Mouse (Mus musculus) intestine, embryonic 16.5 days (tissue): ENCODE results near the gene Serinc2. TPM values are rescaled to one million over a fixed set of nuclear protein-coding genes. Genes with fewer than 3 reads are reported as not detected.

ENCODE experiments used
- ATAC-seq: fragments of 200-750 bp; cut with Nextera tagmentation; 2 replicates; pipeline ENCODE4 v1.8.0; 2017; ENCODE audit warnings: moderate TSS enrichment, moderate library complexity
- H3K27ac ChIP-seq: fragments of 300-500 bp; sonication (generic); 2 replicates; pipeline ENCODE4 v1.5.1; 2014; ENCODE audit warnings: mild to moderate bottlenecking, low read length
- H3K27me3 ChIP-seq: fragments of 300-500 bp; sonication (generic); replicated peaks from 2 replicates; pipeline ENCODE4 v1.6.1; 2014; ENCODE audit warnings: low read length, control low read depth, mixed read lengths; ENCODE audit not compliant: control insufficient read depth, insufficient read depth
- H3K36me3 ChIP-seq: fragments of 300-500 bp; sonication (generic); 2 replicates; pipeline ENCODE4 v1.6.1; 2014; ENCODE audit warnings: low read length, control low read depth; ENCODE audit not compliant: control insufficient read depth, insufficient read depth
- H3K4me1 ChIP-seq: fragments of 300-500 bp; sonication (generic); 2 replicates; pipeline ENCODE4 v1.6.1; 2014; ENCODE audit warnings: low read length, control low read depth, mixed read lengths; ENCODE audit not compliant: control insufficient read depth, insufficient read depth
- H3K4me2 ChIP-seq: fragments of 300-500 bp; sonication (generic); 2 replicates; pipeline ENCODE4 v1.6.1; 2014; ENCODE audit warnings: low read depth, low read length, control low read depth
- H3K4me3 ChIP-seq: fragments of 300-500 bp; sonication (generic); 2 replicates; pipeline ENCODE4 v1.5.1; 2014; ENCODE audit warnings: mild to moderate bottlenecking, low read length
- H3K9ac ChIP-seq: fragments of 300-500 bp; sonication (generic); 2 replicates; pipeline ENCODE4 v1.6.1; 2014; ENCODE audit warnings: low read depth, low read length
- H3K9me3 ChIP-seq: fragments of 300-500 bp; sonication (generic); 2 replicates; pipeline ENCODE4 v1.6.1; 2016; ENCODE audit warnings: low read length, control low read depth; ENCODE audit not compliant: control insufficient read depth
- WGBS: fragments of 180-500 bp; shearing (Covaris S2); extraction: QIAGEN DNeasy Blood & Tissue Kit; methylation state at CpG from one replicate; pipeline ENCODE4 v1.1.7; 2014; 5-methylcytosine and 5-hydroxymethylcytosine counted together
- polyA plus RNA-seq: library from polyadenylated mRNA; unstranded; fragments of >200 nt; fragmentation: Nextera tagmentation; extraction: Ambion mirVana; gene quantifications from 2 replicates; pipeline ENCODE4 v1.2.1, GENCODE M21; 2015

Serinc2 gene
- polyA plus RNA-seq, 1 experiment from 2014 or later = 22.8 TPM

GRCm38 (mm10) chr4:130302285-130302870 is 23.4 kb upstream of the Serinc2 start:
- Histone ChIP-seq H3K27me3 (0 out of 2 replicates have a peak, but pooled peaks cover under 1% of the 10 kb centered on the region), H3K9me3 (no peaks in the 10 kb centered on the region), H3K4me2 (no peak overlapping the region), H3K27ac (no peak overlapping the region), H3K4me3 (no peak overlapping the region), H3K36me3 (no peaks in the 10 kb centered on the region), H3K4me1 (peaks cover 4% of the 10 kb centered on the region; the same call in 1 of the 2 replicates), H3K9ac (no peak overlapping the region)
- ATAC-seq = no peak
- 47% methylated on average over 12 of the region's 12 CpGs for WGBS

GRCm38 (mm10) chr4:130299629-130300018 is 20.6 kb upstream of the Serinc2 start:
- Histone ChIP-seq H3K4me1 (peaks cover 11% of the 10 kb centered on the region; the same call in 1 of the 2 replicates), H3K4me2 (no peak overlapping the region), H3K9ac (no peak overlapping the region), H3K36me3 (no peaks in the 10 kb centered on the region), H3K27me3 (no peaks in the 10 kb centered on the region), H3K4me3 (no peak overlapping the region), H3K9me3 (no peaks in the 10 kb centered on the region), H3K27ac (no peak overlapping the region)
- WGBS = 66% methylated on average over 8 of the region's 8 CpGs
- ATAC-seq = no peak

- H3K4me2 ChIP-seq = no peak overlapping the region
- H3K4me3 ChIP-seq = no peak overlapping the region
- no peaks in the 10 kb centered on the region for H3K9me3 ChIP-seq
- no peaks in the 10 kb centered on the region for H3K27me3 ChIP-seq
- H3K9ac ChIP-seq = no peak overlapping the region
- H3K36me3 ChIP-seq = no peaks in the 10 kb centered on the region
- ATAC-seq = no peak
- no peak overlapping the region for H3K27ac ChIP-seq
- H3K4me1 ChIP-seq = peaks cover 11% of the 10 kb centered on the region; the same call in 1 of the 2 replicates
- WGBS = 79% methylated on average over 11 of the region's 11 CpGs
Measured at GRCm38 (mm10) chr4:130298877-130299628, 20.0 kb upstream of the Serinc2 start.

- H3K4me1 ChIP-seq = peaks cover 11% of the 10 kb centered on the region; the same call in 1 of the 2 replicates
- no peak overlapping the region for H3K9ac ChIP-seq
- 21% methylated on average over 13 of the region's 13 CpGs for WGBS
- no peak overlapping the region for H3K4me3 ChIP-seq
- no peak overlapping the region for H3K4me2 ChIP-seq
- no peaks in the 10 kb centered on the region for H3K27me3 ChIP-seq
- ATAC-seq = peak; percentile 38; the same call in 1 of the 2 replicates
- no peaks in the 10 kb centered on the region for H3K36me3 ChIP-seq
- no peak overlapping the region for H3K27ac ChIP-seq
- no peaks in the 10 kb centered on the region for H3K9me3 ChIP-seq
Measured at GRCm38 (mm10) chr4:130297123-130297529, 18.1 kb upstream of the Serinc2 start.

- H3K9ac ChIP-seq = no peak overlapping the region
- peaks cover 11% of the 10 kb centered on the region; the same call in 1 of the 2 replicates for H3K4me1 ChIP-seq
- no peaks in the 10 kb centered on the region for H3K9me3 ChIP-seq
- no peaks in the 10 kb centered on the region for H3K27me3 ChIP-seq
- no peaks in the 10 kb centered on the region for H3K36me3 ChIP-seq
- no peak overlapping the region for H3K4me3 ChIP-seq
- no peak overlapping the region for H3K27ac ChIP-seq
- ATAC-seq = no peak; the same call in 1 of the 2 replicates
- 81% methylated on average over 13 of the region's 13 CpGs for WGBS
- no peak overlapping the region for H3K4me2 ChIP-seq
Measured at GRCm38 (mm10) chr4:130296243-130296965, 17.4 kb upstream of the Serinc2 start.

- peak overlapping the region; percentile 21 for H3K4me2 ChIP-seq
- no peaks in the 10 kb centered on the region for H3K9me3 ChIP-seq
- H3K27ac ChIP-seq = no peak overlapping the region; the same call in 1 of the 2 replicates
- no peak overlapping the region for H3K9ac ChIP-seq
- peak; percentile 60; the same call in 1 of the 2 replicates for ATAC-seq
- no peaks in the 10 kb centered on the region for H3K36me3 ChIP-seq
- 47% methylated on average over 23 of the region's 23 CpGs for WGBS
- H3K4me1 ChIP-seq = peaks cover 11% of the 10 kb centered on the region; the same call in 1 of the 2 replicates
- H3K4me3 ChIP-seq = no peak overlapping the region
- no peaks in the 10 kb centered on the region for H3K27me3 ChIP-seq
Measured at GRCm38 (mm10) chr4:130295047-130295745, 16.2 kb upstream of the Serinc2 start.

- no peak overlapping the region for H3K4me3 ChIP-seq
- no peaks in the 10 kb centered on the region for H3K36me3 ChIP-seq
- H3K4me2 ChIP-seq = no peak overlapping the region
- no peak overlapping the region for H3K9ac ChIP-seq
- H3K4me1 ChIP-seq = peaks cover 6% of the 10 kb centered on the region; the same call in 1 of the 2 replicates
- 82% methylated on average over 8 of the region's 8 CpGs for WGBS
- ATAC-seq = 0 out of 2 replicates have a peak, but pooled peaks have one; percentile 12
- H3K27ac ChIP-seq = no peak overlapping the region
- H3K9me3 ChIP-seq = no peaks in the 10 kb centered on the region
- H3K27me3 ChIP-seq = no peaks in the 10 kb centered on the region
Measured at GRCm38 (mm10) chr4:130294513-130294912, 15.5 kb upstream of the Serinc2 start.

GRCm38 (mm10) chr4:130292271-130292670 is 13.3 kb upstream of the Serinc2 start:
- no peak overlapping the region for H3K27ac ChIP-seq
- no peak overlapping the region for H3K4me2 ChIP-seq
- H3K4me3 ChIP-seq = no peak overlapping the region
- no peaks in the 10 kb centered on the region for H3K36me3 ChIP-seq
- 1% methylated on average over 4 of the region's 4 CpGs for WGBS
- peaks cover 6% of the 10 kb centered on the region; the same call in 1 of the 2 replicates for H3K4me1 ChIP-seq
- peak; percentile 61; the same call in 1 of the 2 replicates for ATAC-seq
- H3K27me3 ChIP-seq = no peaks in the 10 kb centered on the region
- H3K9me3 ChIP-seq = no peaks in the 10 kb centered on the region
- no peak overlapping the region for H3K9ac ChIP-seq
